Mouse (Mus musculus) neural tube, embryonic 15.5 days (tissue): ENCODE data around the gene Galnt18. TPM values are rescaled to one million over a fixed set of nuclear protein-coding genes. Genes with fewer than 3 reads are reported as not detected.

Experiments used
- ATAC-seq: fragments of 200-750 bp; cut with Nextera tagmentation; 2 replicates; pipeline ENCODE4 v1.8.0; 2017; ENCODE audit warnings: mild to moderate bottlenecking, moderate TSS enrichment, moderate library complexity; ENCODE audit not compliant: low FRiP score
- H3K27ac ChIP-seq: fragments of 300-500 bp; sonication (generic); replicated peaks from 2 replicates; pipeline ENCODE4 v1.5.1; 2015; ENCODE audit warnings: mild to moderate bottlenecking, inconsistent platforms
- H3K27me3 ChIP-seq: fragments of 300-500 bp; sonication (generic); replicated peaks from 2 replicates; pipeline ENCODE4 v1.6.1; 2015; ENCODE audit warnings: inconsistent platforms
- H3K36me3 ChIP-seq: fragments of 300-500 bp; sonication (generic); 2 replicates; pipeline ENCODE4 v1.6.1; 2015; ENCODE audit warnings: inconsistent platforms
- H3K4me1 ChIP-seq: fragments of 300-500 bp; sonication (generic); 2 replicates; pipeline ENCODE4 v1.6.1; 2015; ENCODE audit warnings: inconsistent platforms
- H3K4me2 ChIP-seq: fragments of 300-500 bp; sonication (generic); 2 replicates; pipeline ENCODE4 v1.6.1; 2015; ENCODE audit warnings: inconsistent platforms, mild to moderate bottlenecking, moderate library complexity
- H3K4me3 ChIP-seq: fragments of 300-500 bp; sonication (generic); replicated peaks from 2 replicates; pipeline ENCODE4 v1.5.1; 2015; ENCODE audit warnings: mild to moderate bottlenecking, inconsistent platforms
- H3K9ac ChIP-seq: fragments of 300-500 bp; sonication (generic); replicated peaks from 2 replicates; pipeline ENCODE4 v1.6.1; 2015; ENCODE audit warnings: mild to moderate bottlenecking, inconsistent platforms
- H3K9me3 ChIP-seq: fragments of 300-500 bp; sonication (generic); replicated peaks from 2 replicates; pipeline ENCODE4 v1.6.1; 2016; ENCODE audit warnings: inconsistent platforms
- WGBS: fragments of 180-500 bp; shearing (Covaris S2); methylation state at CpG from one replicate; pipeline ENCODE4 v1.1.7; 2015; ENCODE audit warnings: mixed read lengths; 5-methylcytosine and 5-hydroxymethylcytosine counted together
- polyA plus RNA-seq: library from polyadenylated mRNA; unstranded; fragments of >200 nt; fragmentation: Nextera tagmentation; extraction: Ambion mirVana; gene quantifications from 2 replicates; pipeline ENCODE4 v1.2.1, GENCODE M21; 2015

Galnt18 gene
- polyA plus RNA-seq, 1 experiment from 2014 or later, result 16.5 TPM

GRCm38 (mm10) chr7:111534826-111535405 lies 244.9 kb downstream of the Galnt18 start:
- peak overlapping the region; percentile 33 for H3K27ac ChIP-seq
- ATAC-seq, result peak; percentile 72
- 35% methylated on average over 8 of the region's 8 CpGs for WGBS

DNA sequence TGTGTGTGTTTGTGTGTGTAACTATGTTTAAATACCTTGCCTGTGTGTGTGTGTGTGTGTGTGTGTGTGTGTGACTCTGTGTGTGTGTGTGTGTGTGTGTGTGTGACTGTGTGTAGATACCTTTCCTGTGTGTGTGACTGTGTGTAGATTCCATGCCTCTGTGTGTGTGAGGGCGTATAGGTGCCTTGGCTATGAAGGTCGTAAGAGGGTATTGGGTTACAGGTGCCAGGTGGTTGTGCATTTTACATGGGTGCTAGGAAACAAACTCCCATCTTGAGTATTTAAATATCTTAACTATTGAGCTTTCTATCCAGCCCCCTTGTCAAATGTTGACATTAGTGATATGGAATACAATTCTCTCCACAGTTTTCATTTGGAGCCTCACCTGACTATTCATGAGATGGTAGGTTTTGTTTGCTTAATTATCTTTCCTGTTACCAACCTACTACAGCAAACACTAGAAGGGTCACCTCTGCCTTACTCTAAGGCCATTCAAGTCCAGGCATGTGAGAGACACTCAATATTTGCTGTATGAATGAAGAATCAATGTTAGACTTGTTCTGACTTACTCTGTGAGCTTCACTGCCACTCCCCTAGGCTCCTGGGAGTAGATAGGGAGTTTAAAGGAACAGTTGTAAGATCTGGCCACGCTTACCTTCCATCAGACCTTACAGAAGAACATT lies 250.7 kb downstream of the Galnt18 start:
- Histone ChIP-seq H3K4me1 (no peaks in the 10 kb centered on the region), H3K27me3 (no peaks in the 10 kb centered on the region), H3K9ac (no peak overlapping the region), H3K27ac (no peak overlapping the region), H3K4me2 (no peak overlapping the region), H3K9me3 (no peaks in the 10 kb centered on the region), H3K36me3 (no peaks in the 10 kb centered on the region), H3K4me3 (no peak overlapping the region)
- ATAC-seq, result no peak
- WGBS, result 96% methylated on average over 3 of the region's 3 CpGs

More at GRCm38 (mm10) chr7:111534826-111535405, 244.9 kb downstream of the Galnt18 start:
- no peak overlapping the region for H3K4me2 ChIP-seq
- peaks cover 6% of the 10 kb centered on the region; the same call in 1 of the 2 replicates for H3K4me1 ChIP-seq
- no peaks in the 10 kb centered on the region for H3K9me3 ChIP-seq
- no peaks in the 10 kb centered on the region for H3K27me3 ChIP-seq
- H3K4me3 ChIP-seq, result no peak overlapping the region
- H3K9ac ChIP-seq, result no peak overlapping the region
- no peaks in the 10 kb centered on the region for H3K36me3 ChIP-seq

- no peaks in the 10 kb centered on the region for H3K36me3 ChIP-seq
- no peak overlapping the region for H3K9ac ChIP-seq
- WGBS, result 65% methylated on average over 1 of the region's 1 CpGs
- no peak overlapping the region for H3K4me3 ChIP-seq
- ATAC-seq, result no peak
- H3K4me2 ChIP-seq, result no peak overlapping the region
- H3K4me1 ChIP-seq, result no peaks in the 10 kb centered on the region
- H3K27ac ChIP-seq, result no peak overlapping the region
- H3K27me3 ChIP-seq, result no peaks in the 10 kb centered on the region
- no peaks in the 10 kb centered on the region for H3K9me3 ChIP-seq
Measured at GRCm38 (mm10) chr7:111528462-111528861, 251.3 kb downstream of the Galnt18 start.

GRCm38 (mm10) chr7:111520881-111521280 lies 258.9 kb downstream of the Galnt18 start:
- Histone ChIP-seq H3K27me3 (no peaks in the 10 kb centered on the region), H3K9ac (no peak overlapping the region), H3K4me1 (no peaks in the 10 kb centered on the region; the same call in 1 of the 2 replicates), H3K27ac (no peak overlapping the region), H3K36me3 (no peaks in the 10 kb centered on the region), H3K4me3 (no peak overlapping the region), H3K9me3 (no peaks in the 10 kb centered on the region), H3K4me2 (no peak overlapping the region)
- no peak for ATAC-seq
- 86% methylated on average over 1 of the region's 1 CpGs for WGBS

DNA sequence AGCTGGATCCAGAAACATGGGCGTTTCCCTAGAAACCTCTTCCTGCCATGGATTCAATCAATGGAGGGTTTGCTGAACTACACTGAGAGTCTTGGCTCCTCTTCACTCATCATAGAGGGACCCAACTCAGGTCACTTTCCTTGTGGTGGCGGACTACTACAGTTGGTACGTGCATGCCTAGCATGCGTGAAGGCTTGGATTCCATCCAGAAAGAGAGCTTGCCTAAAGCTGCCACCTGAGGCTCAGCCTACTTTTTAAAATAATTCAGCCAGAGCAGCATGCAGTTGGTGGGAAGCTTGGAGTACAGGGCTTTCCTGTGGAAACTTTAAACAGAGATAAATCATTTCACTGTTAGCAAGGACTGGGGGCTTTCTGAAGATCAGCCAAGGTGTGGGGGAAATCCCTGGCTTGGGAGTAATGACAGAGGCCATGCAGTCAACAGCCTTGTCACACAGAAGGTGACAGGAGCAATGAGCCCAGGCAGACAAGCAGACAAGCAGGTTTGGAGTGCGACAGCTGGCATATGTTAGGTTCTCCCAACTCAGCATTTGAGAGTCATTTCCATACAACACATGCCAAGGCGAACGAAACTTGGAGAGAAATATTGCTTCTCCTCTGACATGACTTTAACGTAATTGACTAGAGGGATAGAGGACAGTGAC lies 261.1 kb downstream of the Galnt18 start:
- no peak overlapping the region for H3K9ac ChIP-seq
- H3K27ac ChIP-seq, result no peak overlapping the region
- no peak overlapping the region for H3K4me3 ChIP-seq
- H3K4me1 ChIP-seq, result no peaks in the 10 kb centered on the region; the same call in 1 of the 2 replicates
- no peaks in the 10 kb centered on the region for H3K9me3 ChIP-seq
- no peaks in the 10 kb centered on the region for H3K36me3 ChIP-seq
- H3K27me3 ChIP-seq, result no peaks in the 10 kb centered on the region
- 72% methylated on average over 8 of the region's 8 CpGs for WGBS
- H3K4me2 ChIP-seq, result no peak overlapping the region
- no peak for ATAC-seq

DNA sequence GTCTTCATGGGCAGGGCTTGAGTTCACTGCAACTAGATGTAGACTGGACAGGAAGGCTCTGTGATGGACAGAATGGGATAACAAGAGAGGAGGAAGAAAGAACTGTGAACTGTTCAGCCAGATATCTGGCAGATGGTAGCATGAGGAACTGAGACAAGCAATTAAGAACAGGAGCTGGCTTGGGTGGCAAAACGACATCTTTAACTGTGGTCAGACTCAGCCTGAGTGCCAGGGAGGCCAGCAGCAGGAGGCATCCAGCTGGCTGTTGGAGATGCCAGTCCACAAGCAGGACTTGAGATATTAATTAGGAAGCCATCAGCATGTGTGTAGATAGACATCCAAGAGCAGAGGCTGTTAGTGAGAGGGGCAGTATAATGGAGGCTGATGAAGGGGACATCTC lies 262.9 kb downstream of the Galnt18 start:
- Histone ChIP-seq H3K4me1 (no peaks in the 10 kb centered on the region; the same call in 1 of the 2 replicates), H3K4me3 (no peak overlapping the region), H3K27ac (no peak overlapping the region), H3K27me3 (no peaks in the 10 kb centered on the region), H3K9ac (no peak overlapping the region), H3K4me2 (no peak overlapping the region), H3K36me3 (no peaks in the 10 kb centered on the region), H3K9me3 (no peaks in the 10 kb centered on the region)
- 71% methylated on average over 1 of the region's 1 CpGs for WGBS
- no peak for ATAC-seq

DNA sequence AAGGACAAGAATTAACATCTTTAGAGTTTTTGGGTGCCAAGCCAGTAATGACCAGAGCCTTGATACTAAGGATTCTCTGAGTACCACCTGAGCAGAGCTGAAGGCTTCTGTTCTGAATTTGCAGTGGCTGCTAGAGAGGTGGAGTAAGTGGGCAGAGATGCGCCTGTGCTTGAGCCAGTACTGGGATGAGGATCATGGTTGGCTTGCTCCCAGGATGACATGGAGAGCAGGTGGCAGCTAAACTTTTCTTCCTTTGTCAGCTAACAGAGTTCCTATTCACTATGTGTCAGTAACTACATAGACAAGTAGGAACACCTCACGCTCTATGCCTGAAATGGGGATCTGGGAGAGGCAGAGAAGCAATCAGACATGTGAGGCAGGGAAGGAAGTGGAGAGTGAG lies 264.3 kb downstream of the Galnt18 start:
- H3K9ac ChIP-seq, result no peak overlapping the region
- no peaks in the 10 kb centered on the region for H3K36me3 ChIP-seq
- no peak overlapping the region for H3K27ac ChIP-seq
- H3K9me3 ChIP-seq, result no peaks in the 10 kb centered on the region
- no peaks in the 10 kb centered on the region for H3K27me3 ChIP-seq
- 86% methylated on average over 2 of the region's 2 CpGs for WGBS
- H3K4me3 ChIP-seq, result no peak overlapping the region
- no peak overlapping the region for H3K4me2 ChIP-seq
- ATAC-seq, result no peak
- no peaks in the 10 kb centered on the region; the same call in 1 of the 2 replicates for H3K4me1 ChIP-seq

DNA sequence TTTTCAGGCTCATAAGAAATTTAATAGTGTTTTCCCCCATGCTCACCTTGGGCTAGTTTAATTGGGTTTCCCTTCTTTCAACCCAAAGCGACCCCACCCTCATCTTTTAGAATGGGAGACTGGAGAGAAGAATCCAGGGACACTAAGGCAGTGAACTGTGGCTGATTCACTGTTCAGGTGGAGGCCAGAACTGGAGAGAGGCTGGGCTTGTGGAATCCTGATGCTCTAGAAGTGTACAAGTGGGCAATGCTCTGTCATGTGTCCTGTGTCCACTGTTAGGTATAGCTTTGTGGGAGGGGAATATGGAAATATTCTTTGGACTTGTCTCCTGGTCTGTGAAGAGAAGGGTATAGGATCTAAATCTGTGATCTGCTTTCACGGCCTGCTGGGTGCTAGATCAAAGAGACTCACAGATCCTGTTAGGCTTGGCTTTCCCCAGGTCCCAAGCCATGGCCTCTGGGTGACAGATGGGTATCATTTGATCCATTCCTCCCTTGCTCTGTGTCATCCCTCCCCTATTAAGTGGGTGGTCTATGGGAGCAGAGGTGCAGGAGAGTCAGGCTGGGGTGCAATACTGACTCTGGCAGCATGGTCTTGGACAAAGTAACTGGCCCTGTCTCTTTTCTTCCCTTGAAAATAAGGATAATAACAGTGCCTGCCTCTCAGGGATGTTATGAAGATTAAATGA lies 270.5 kb downstream of the Galnt18 start:
- WGBS, result 80% methylated on average over 2 of the region's 2 CpGs
- ATAC-seq, result 0 out of 2 replicates have a peak, but pooled peaks have one; percentile 41

GRCm38 (mm10) chr7:111500616-111501015 lies 279.2 kb downstream of the Galnt18 start:
- Histone ChIP-seq H3K27me3 (no peaks in the 10 kb centered on the region), H3K27ac (no peak overlapping the region), H3K36me3 (no peaks in the 10 kb centered on the region; the same call in 1 of the 2 replicates), H3K9me3 (no peaks in the 10 kb centered on the region), H3K4me2 (no peak overlapping the region), H3K4me1 (no peaks in the 10 kb centered on the region), H3K9ac (no peak overlapping the region), H3K4me3 (no peak overlapping the region)
- ATAC-seq, result no peak
- 65% methylated on average over 2 of the region's 2 CpGs for WGBS

More for the DNA sequence above, 270.5 kb downstream of the Galnt18 start:
- Histone ChIP-seq H3K4me2 (no peak overlapping the region), H3K27ac (no peak overlapping the region), H3K36me3 (no peaks in the 10 kb centered on the region; the same call in 1 of the 2 replicates), H3K9me3 (no peaks in the 10 kb centered on the region), H3K4me3 (no peak overlapping the region), H3K4me1 (no peaks in the 10 kb centered on the region), H3K9ac (no peak overlapping the region), H3K27me3 (no peaks in the 10 kb centered on the region)

DNA sequence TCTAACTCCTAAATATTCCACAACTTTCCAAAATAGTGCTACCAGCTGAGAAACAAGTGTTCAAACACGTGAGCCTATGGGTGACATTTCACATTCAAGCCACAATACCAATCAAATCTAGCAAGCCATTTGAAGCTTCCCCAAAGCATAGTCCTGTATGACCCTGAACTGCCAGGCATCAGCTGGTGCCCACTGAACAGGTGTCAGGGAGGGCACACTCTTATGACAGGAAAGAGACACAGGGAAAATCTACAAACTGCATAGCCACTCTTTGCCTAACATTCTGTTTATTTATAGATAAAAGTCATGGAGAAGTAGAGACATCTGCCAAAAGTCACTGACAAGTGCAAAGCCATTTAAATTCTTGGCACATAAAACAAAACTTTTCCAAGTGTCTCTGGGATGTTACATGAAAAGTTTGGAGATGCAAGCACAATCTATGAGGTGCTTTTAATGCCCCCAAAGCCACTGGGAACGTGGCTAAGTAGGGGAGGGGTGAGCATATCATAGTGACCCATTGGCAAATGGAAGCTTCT lies 280.5 kb downstream of the Galnt18 start:
- no peaks in the 10 kb centered on the region for H3K27me3 ChIP-seq
- no peak overlapping the region for H3K27ac ChIP-seq
- no peak for ATAC-seq
- no peak overlapping the region for H3K4me3 ChIP-seq
- H3K4me2 ChIP-seq, result no peak overlapping the region
- no peaks in the 10 kb centered on the region for H3K36me3 ChIP-seq
- H3K9ac ChIP-seq, result no peak overlapping the region
- no peaks in the 10 kb centered on the region for H3K9me3 ChIP-seq
- H3K4me1 ChIP-seq, result no peaks in the 10 kb centered on the region
- 70% methylated on average over 2 of the region's 2 CpGs for WGBS

- Histone ChIP-seq H3K9ac (no peak overlapping the region), H3K9me3 (no peaks in the 10 kb centered on the region), H3K4me1 (no peaks in the 10 kb centered on the region), H3K36me3 (no peaks in the 10 kb centered on the region), H3K27me3 (no peaks in the 10 kb centered on the region), H3K4me3 (no peak overlapping the region), H3K4me2 (no peak overlapping the region), H3K27ac (no peak overlapping the region)
- WGBS, result 77% methylated on average over 6 of the region's 6 CpGs
- ATAC-seq, result no peak
Measured at GRCm38 (mm10) chr7:111497191-111497590, 282.6 kb downstream of the Galnt18 start.
